Mouse (Mus musculus): ENCODE data around the gene Ccser1.

Gene Ccser1

DNA sequence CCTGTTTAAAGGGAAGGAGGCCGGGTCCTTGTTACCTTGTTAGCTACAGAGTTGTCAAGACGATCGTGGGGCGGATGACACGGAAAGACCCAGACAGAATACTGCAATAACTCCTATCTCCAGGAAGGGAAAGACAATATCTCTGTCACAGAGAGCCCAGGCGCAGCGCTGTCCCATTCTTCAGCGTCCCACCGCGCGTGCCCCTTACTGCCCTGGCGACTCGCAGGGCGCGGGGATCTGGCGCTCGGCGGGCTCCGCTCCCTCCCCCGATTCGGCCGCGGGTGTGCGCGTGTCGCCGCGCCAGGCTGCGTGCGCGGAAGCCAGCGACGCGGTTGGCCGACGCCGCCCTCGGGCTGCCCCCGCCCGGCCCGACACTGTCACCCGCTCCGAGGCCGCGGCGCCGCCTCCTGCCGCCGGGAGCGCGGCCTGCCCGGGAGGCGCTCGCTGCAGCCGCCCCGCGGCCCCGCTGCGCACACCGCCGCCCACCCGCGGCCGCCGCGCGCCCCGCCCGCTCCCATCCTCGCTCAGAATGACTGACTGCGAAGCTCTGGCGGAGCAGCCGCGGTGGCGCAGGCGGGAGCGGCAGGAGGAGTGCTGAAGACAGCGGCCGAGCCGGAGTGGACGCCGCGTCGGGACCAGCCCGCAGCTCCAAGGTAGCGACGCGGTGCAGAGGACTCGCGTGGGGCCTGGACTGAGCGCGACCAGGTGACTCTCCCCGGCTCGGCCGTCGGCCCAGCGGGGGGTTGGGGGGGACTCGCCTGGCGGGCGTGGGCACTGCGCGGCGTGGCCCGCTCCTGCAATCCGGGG, at the start of gene Ccser1:
Gene Ccser1 (plus strand): TSS at position 376 of the 807 bp plus-strand sequence.
- in situ Hi-C loops (cut with MboI, MseI), result no loop called here

GRCm38 (mm10) chr6:61136436-61136835, 43.7 kb upstream of the Ccser1 start:
- in situ Hi-C loops (cut with MboI, MseI), result loop anchor here (25.0 kb wide), 1 partner anchor 599 kb away; no protein-coding TSS in a partner anchor

DNA sequence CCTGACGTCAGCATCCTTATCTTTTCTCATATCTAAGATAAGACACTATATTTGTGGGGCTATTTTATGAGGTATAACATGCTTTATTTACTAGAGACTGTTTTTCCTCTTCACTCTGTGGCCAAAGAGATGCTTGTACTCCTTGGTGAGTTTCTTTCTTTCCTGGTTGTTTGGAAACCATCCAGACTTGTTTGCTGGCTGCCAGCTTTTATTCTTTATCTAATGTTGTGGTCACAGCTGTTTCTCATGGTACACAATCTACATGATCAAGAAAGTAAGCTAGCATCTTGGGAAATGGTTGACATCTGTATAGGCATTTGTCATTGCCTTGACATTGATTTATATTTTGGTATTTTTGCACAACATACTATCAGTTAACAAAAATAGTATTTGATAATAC, 37.1 kb upstream of the Ccser1 start:
- in situ Hi-C loops (cut with MboI, MseI), result loop anchor here (25.0 kb wide), 1 partner anchor 606 kb away; no protein-coding TSS in a partner anchor

DNA sequence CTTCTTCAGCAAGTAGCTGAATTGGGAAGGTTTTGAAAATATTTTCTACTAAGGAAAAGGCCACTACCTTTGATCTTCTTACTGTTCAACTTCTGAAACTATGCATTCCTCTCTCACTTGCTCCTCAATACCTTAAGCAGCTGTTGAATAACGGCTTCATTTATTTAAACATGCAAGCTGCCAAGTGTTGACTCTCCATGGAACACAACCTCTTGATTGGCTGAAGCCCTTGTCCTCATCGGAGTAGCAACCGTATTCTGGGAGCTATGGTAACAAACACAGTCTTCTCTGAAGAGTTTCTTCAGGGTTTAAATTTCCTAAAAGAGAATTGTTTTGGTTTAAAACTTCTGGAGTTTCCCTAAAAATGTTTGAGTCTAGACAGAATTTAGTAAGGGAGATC, 27.2 kb upstream of the Ccser1 start:
- in situ Hi-C loops (cut with MboI, MseI), result no loop called here

DNA sequence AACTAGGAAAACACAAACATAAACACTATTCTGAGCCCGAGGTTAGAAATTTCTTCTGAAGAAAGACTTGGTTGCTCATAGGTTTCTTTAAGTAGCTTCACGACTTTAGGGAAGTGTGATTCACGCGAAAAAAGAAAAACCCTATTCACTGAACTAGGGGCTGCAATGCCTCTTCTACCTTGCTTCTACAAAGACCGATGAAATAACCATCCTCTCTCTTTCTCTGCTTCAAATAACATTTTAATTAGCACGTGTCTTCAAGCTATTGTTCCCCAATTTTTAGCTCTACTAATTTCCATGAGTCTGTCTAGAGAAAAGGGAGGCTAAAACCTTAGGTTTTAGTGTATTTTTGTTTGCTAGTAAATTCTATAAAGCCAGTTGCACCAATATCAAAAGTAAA, 25.5 kb upstream of the Ccser1 start:
- in situ Hi-C loops (cut with MboI, MseI), result no loop called here

DNA sequence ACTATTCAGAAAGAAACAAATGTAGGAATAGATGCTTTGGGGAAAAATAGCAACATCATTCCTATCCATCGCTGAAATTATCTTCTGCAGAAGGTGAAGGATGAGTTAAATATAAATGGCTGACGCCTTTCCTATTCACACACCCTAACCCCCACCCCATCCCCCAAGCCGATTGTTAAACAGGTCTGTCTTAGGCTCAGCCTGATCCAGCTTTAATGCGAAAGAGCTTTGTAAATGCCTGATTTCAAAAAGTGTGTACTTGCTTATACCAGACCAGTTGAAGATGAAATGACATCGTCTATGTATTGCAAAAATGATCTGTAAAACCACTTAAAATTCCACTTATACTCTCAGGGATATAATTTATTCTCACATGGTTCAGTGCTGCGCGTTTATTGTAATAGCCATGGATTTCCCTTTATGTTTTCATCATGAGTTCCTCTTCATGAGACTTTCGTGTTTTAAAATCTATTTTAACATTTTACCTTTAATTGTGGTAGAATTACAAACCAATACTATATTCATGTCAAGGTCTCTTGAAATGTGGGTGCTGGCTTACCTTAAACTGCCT, 25.0 kb upstream of the Ccser1 start:
- in situ Hi-C loops (cut with MboI, MseI), result no loop called here

DNA sequence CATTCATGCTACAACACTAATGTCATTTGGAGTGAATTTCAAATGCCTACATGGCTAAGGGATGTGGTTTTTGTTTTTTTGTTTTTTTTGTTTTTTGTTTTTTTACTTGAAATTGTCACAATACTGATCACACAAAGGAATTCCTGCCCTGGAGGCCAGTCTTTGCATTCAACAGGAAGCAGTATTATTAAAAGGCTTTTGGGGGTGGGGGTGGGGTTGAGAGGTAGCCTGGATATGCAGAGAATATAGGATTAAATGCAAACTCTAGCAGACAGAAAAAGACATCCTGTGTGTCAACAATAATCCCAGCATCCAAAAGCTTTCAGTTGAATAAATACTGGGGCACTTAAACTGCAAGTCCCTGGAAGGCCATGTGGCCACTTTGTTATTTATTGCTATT, 24.4 kb upstream of the Ccser1 start:
- in situ Hi-C loops (cut with MboI, MseI), result no loop called here

- in situ Hi-C loops (cut with MboI, MseI), result no loop called here
Observed at GRCm38 (mm10) chr6:61162117-61162516, 18.0 kb upstream of the Ccser1 start.

DNA sequence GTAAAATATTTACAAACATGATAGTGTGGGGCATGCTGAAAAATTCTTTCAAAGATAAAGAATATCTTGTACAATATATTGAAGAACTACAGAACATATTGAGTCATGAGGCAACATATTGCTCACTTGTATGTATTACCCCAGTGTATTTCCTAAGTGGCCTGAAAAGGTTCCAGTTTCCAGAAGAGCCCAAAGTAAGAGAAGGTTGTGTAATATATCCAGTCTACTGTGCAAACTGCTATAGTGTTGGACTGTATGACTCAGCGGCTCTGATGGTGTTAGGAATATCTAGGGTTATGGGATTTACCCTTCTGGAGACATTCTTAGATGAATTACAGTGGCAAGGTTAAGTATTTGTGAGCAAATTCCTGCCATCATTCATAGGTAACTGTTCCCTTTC, 13.2 kb upstream of the Ccser1 start:
- in situ Hi-C loops (cut with MboI, MseI), result no loop called here

DNA sequence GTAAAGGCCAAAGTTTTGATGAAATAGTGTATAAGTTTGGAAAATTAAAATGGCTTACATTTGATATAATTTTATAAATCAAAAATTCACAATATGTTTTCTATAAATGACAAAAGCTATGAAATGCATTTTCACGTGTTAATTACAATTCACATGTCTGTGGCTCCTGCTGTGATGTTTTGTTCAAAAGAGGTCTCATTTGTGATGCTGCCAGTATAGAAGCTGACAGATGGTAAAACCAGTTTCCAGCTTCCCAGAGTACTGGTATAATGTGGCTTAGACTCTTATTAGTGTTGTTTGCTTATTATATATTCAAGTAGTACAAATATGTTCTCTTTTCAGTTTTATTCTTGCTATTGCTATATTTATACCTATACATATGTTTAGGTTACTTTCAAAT, 4.0 kb upstream of the Ccser1 start:
- in situ Hi-C loops (cut with MboI, MseI), result no loop called here

GRCm38 (mm10) chr6:61177476-61177875, 2.6 kb upstream of the Ccser1 start:
- in situ Hi-C loops (cut with MboI, MseI), result no loop called here

DNA sequence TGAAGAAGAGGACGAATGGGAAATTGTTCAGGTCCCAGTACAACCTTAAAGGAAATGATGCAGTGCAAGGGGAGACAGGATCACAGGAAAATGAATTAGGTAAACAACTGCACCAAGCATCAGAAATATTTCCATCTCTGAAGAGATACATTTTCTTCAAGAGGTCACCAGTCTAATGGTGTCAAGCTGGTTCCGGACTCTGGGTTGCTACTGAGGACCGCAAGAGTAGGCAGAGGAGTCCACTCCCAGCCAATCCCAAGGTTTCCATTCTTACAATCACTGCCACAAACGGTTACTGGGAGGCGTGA, 529 bp upstream of the Ccser1 start:
- in situ Hi-C loops (cut with MboI, MseI), result no loop called here

DNA sequence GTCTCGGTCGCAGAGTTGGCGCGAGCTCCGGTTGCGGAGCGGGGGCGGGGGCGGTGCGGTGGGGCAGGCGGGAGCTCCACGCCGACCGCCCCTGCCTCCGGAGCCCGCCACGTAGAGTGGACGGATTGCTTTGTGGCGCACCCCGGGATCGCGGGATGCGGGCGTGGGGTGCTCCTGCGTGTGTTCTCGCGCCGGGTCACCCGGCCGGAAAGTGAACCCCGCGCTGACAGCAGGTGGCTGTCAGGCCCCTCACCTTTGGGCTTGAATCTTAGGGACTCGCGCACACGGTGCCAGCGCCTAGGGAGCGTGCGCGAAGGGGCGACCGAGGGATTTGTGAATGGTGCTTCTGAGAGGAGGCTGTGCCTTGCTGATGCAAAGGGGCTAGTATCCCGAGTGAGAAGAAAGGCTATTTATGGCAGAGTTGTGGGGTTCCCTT, 650 bp downstream of the Ccser1 start:
- in situ Hi-C loops (cut with MboI, MseI), result no loop called here

- in situ Hi-C loops (cut with MboI, MseI), result no loop called here
Observed at GRCm38 (mm10) chr6:61189029-61189428, 8.9 kb downstream of the Ccser1 start.

- in situ Hi-C loops (cut with MboI, MseI), result no loop called here
Observed at GRCm38 (mm10) chr6:61191597-61192386, 11.7 kb downstream of the Ccser1 start.

DNA sequence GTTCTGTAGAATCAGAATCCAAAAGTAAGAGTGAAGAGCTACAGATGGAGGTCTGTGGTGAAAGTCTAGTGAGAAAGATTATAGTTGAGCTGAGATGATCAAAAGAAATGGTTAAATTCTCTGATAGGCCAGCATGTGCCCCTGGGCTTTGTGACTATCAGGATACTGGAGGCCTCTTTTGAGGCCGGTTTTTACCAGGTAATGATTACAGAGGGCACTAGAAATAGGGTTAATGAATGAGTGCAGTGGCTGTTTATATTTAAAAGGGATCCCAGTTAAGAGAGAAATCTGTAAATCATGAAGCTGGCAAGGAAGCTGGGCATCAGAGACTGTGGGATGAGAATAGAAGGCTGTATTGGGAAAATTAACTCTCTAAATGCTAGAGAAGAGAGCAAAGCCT, 23.2 kb downstream of the Ccser1 start:
- in situ Hi-C loops (cut with MboI, MseI), result loop anchor here (25.0 kb wide), 1 partner anchor 984 kb away; no protein-coding TSS in a partner anchor

- in situ Hi-C loops (cut with MboI, MseI), result loop anchor here (25.0 kb wide), 1 partner anchor 981 kb away; no protein-coding TSS in a partner anchor
Observed at GRCm38 (mm10) chr6:61206042-61206441, 25.9 kb downstream of the Ccser1 start.

DNA sequence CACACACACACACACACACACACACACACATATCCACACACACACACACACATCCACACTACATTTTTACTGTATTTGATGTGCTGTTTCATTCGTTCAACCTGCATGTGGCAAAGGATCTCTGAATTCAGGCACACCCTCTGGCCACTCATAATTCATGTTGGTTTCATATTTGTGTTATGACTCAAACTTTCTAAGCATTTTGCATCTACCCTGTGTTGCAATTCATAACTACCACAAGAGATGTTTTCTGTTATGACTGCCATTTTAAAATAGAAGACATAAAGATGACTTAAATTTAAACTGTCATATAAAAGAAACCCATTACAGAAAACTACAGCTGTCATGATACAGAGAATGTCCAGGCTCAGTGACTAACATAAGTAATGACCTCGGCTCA, 26.5 kb downstream of the Ccser1 start:
- in situ Hi-C loops (cut with MboI, MseI), result loop anchor here (25.0 kb wide), 1 partner anchor 981 kb away; no protein-coding TSS in a partner anchor

- in situ Hi-C loops (cut with MboI, MseI), result loop anchor here (25.0 kb wide), 1 partner anchor 977 kb away; no protein-coding TSS in a partner anchor
Observed at GRCm38 (mm10) chr6:61210061-61210737, 30.1 kb downstream of the Ccser1 start.

DNA sequence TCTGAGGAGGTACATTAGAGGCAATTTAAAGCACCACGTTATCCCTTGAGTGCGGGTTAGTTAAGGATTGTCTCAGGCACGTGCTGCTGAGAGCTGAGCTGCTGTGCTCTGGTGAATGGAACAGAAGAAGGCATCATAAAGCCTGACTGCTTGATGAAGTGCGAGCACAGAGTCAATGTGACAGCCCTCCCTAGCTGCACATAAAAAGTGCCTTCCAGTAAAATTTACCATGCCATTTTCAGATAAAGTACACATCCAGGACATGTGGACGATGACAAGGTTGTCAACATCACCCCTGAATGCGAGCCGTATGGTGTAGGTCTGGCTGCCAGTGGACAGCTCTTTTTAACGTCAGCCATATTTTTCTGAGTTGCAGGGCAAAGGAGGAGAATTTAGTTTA, 35.6 kb downstream of the Ccser1 start:
- in situ Hi-C loops (cut with MboI, MseI), result loop anchor here (25.0 kb wide), 1 partner anchor 972 kb away; no protein-coding TSS in a partner anchor

- in situ Hi-C loops (cut with MboI, MseI), result loop anchor here (25.0 kb wide), 1 partner anchor 971 kb away; no protein-coding TSS in a partner anchor
Observed at GRCm38 (mm10) chr6:61216514-61216913, 36.4 kb downstream of the Ccser1 start.

All from T-helper 1 cell (primary cell).